Mouse (Mus musculus): ENCODE data around the gene Gm8297. TPM values are rescaled to one million over a fixed set of nuclear protein-coding genes. Genes with fewer than 3 reads are reported as not detected.
"Not testable (repeated sequence)": the region's sequence is repeated elsewhere in the genome, so short reads cannot be mapped to it uniquely, and the experiment has no call there.

The Gm8297 gene
- not detected in 2 replicates for polyA plus RNA-seq (2015; fragmentation: Nextera tagmentation; extraction: Ambion mirVana)

DNA sequence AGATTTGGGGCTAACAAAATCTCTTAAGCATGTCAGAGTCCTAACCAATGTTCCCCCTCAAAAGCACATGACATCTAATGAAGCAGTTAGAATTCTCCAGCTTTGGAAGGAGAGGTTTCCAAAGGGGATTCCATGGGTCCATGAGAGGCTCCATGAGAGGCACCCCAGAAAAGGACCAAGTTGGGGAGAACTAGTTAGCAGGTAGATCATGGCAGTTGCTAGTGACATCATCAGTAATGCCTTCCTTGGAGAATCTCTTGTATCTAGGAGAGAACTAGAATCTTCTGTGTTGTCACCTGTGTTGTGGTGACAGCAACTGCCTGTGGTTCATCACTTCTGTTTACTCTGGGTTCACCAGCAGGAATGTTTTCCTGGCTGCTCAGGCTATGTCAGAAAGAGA lies at the start of gene Gm8297:
Gm8297 (plus strand) TSS at position 301 of the 400 bp plus-strand sequence.
- not testable (repeated sequence) for H3K4me2 ChIP-seq; H3K9me3 ChIP-seq; H3K36me3 ChIP-seq; H3K27me3 ChIP-seq; ATAC-seq (ENCODE audit: low read depth); H3K4me3 ChIP-seq; H3K4me1 ChIP-seq (replicated peaks); H3K27ac ChIP-seq (replicated peaks); H3K9ac ChIP-seq

- H3K27ac ChIP-seq (replicated peaks); H3K4me3 ChIP-seq; H3K36me3 ChIP-seq; H3K4me2 ChIP-seq; H3K27me3 ChIP-seq; H3K9ac ChIP-seq; ATAC-seq (ENCODE audit: low read depth); H3K4me1 ChIP-seq (replicated peaks); H3K9me3 ChIP-seq: not testable (repeated sequence)
- 78% methylated on average over 1 of the region's 2 CpGs for WGBS
Observed at GRCm38 (mm10) chr14:5015591-5015990, 31.9 kb downstream of the Gm8297 start, which contains the start of gene Gm3298. TSS of gene Gm3298 (plus strand) at chr14:5015891.

Other genes starting within 250 kb of the Gm8297 start
- gene Gm9602, start 207.6 kb upstream of the Gm8297 start, polyA plus RNA-seq (2015; fragmentation: Nextera tagmentation; extraction: Ambion mirVana), result not detected in 2 replicates
- gene Gm3269, start 145.8 kb upstream of the Gm8297 start, polyA plus RNA-seq (2015; fragmentation: Nextera tagmentation; extraction: Ambion mirVana), result not detected in 2 replicates
- 2.2 and 3.2 TPM in 2 replicates for gene Gm3264, start 128.4 kb upstream of the Gm8297 start, polyA plus RNA-seq (2015; fragmentation: Nextera tagmentation; extraction: Ambion mirVana)
- 0.29 and 0.33 TPM in 2 replicates for gene Gm3278, start 91.5 kb upstream of the Gm8297 start, polyA plus RNA-seq (2015; fragmentation: Nextera tagmentation; extraction: Ambion mirVana)
- gene Gm3298, start 32.0 kb downstream of the Gm8297 start, polyA plus RNA-seq (2015; fragmentation: Nextera tagmentation; extraction: Ambion mirVana), result 1.8 TPM in 1 of 2 replicates, not detected in the other
- gene 4930555G01Rik, start 66.7 kb downstream of the Gm8297 start, polyA plus RNA-seq (2015; fragmentation: Nextera tagmentation; extraction: Ambion mirVana), result not detected in 2 replicates
- gene Gm8281, start 87.1 kb downstream of the Gm8297 start, polyA plus RNA-seq (2015; fragmentation: Nextera tagmentation; extraction: Ambion mirVana), result 6.8 and 6.9 TPM in 2 replicates
- gene Gm8279, start 147.6 kb downstream of the Gm8297 start, polyA plus RNA-seq (2015; fragmentation: Nextera tagmentation; extraction: Ambion mirVana), result not detected in 2 replicates
- not detected in 2 replicates for gene Gm3317, start 180.6 kb downstream of the Gm8297 start, polyA plus RNA-seq (2015; fragmentation: Nextera tagmentation; extraction: Ambion mirVana)
- gene Gm8271, start 201.9 kb downstream of the Gm8297 start, polyA plus RNA-seq (2015; fragmentation: Nextera tagmentation; extraction: Ambion mirVana), result not detected in 2 replicates

All from neural tube, embryonic 13.5 days (tissue).